Mouse (Mus musculus) heart, adult 2 months (tissue): ENCODE measurements around the gene Ciart.

Experiments used
- CTCF ChIP-seq: fragments of 200-600 bp; IDR thresholded peaks from 2 replicates; pipeline ENCODE4 v1.8.1; 2022; ENCODE audit warnings: antibody characterized with exemption, mild to moderate bottlenecking, moderate library complexity
- EP300 ChIP-seq: fragments of 200-500 bp; IDR thresholded peaks from 2 replicates; pipeline ENCODE4 v1.6.1; 2011; ENCODE audit warnings: low read depth, low read length, control low read depth; ENCODE audit not compliant: insufficient read depth
- POLR2A ChIP-seq: fragments of 200-500 bp; IDR thresholded peaks from 2 replicates; pipeline ENCODE4 v1.6.1; 2011; ENCODE audit warnings: mild to moderate bottlenecking, low read depth, low read length, control low read depth; ENCODE audit not compliant: insufficient read depth

- TF ChIP-seq CTCF (no peak), POLR2A (no peak), EP300 (no peak)
These were observed 20.6 kb upstream of the Ciart start for GRCm38 (mm10) chr3:95902643-95903042.
